Mouse (Mus musculus) liver, adult 2 months (tissue): ENCODE measurements around the gene Acvrl1.

Experiments used
- CTCF ChIP-seq: fragments of 200-500 bp; IDR thresholded peaks from 2 replicates; pipeline ENCODE4 v1.5.1; 2011; ENCODE audit warnings: low read depth, low read length, control low read depth
- POLR2A ChIP-seq: fragments of 200-500 bp; IDR thresholded peaks from 2 replicates; pipeline ENCODE4 v1.6.1; 2011; ENCODE audit warnings: low read length, control low read depth; ENCODE audit not compliant: insufficient read depth; ENCODE audit errors: extremely low read depth

GRCm38 (mm10) chr15:101132761-101133160, 4.4 kb downstream of the Acvrl1 start:
- TF ChIP-seq CTCF (no peak), POLR2A (no peak)
